8 mouse cellular contexts compared by ENCODE assay signal in genomic region chr7:19664955-19665841, GRCm38 (mm10). TPM values are rescaled to one million over a fixed set of nuclear protein-coding genes. Genes with fewer than 3 reads are reported as not detected.
DNase-seq lines count a peak whose midpoint lies in the region; ATAC-seq lines count a peak whose summit lies in the region.

Gene Clptm1, minus strand, starts transcription at chr7:19665033.

- H3K9me3 ChIP-seq in hindbrain, embryonic 16.5 days (ENCODE audit: control insufficient read depth, low read length): no peaks in the 10 kb centered on the region

- peaks cover 19% of the 10 kb centered on the region for H3K4me1 ChIP-seq in hindbrain, embryonic 16.5 days (ENCODE audit: control insufficient read depth, insufficient read depth, low read depth, low read length)

- H3K27ac ChIP-seq in hindbrain, embryonic 16.5 days (ENCODE audit: low read depth, low read length): peak within 1 kb of the TSS; percentile 88
- peak within 1 kb of the TSS; percentile 96 for H3K27ac ChIP-seq in macrophage

- WGBS in hindbrain, embryonic 16.5 days: under 1% methylated on average over 63 of the region's 63 CpGs
- under 1% methylated on average over 63 of the region's 63 CpGs for WGBS in macrophage (ENCODE audit: missing documents)

- H3K79me2 ChIP-seq in macrophage (ENCODE audit: inconsistent target): peaks cover 46% of the 10 kb centered on the region

- DNase-seq in WW6 (ENCODE audit: low read depth, low spot score): peak; percentile 85
- DNase-seq in cerebellum, postnatal 4 days (ENCODE audit: low spot score in 2 of 2): peak; percentile 94 to 97
- peak; percentile 98 for DNase-seq in gastrocnemius, adult 18-20 months (ENCODE audit: low spot score)
- peak; percentile 97 to 99 for DNase-seq in left cerebral cortex, adult 18-20 months (ENCODE audit: low spot score in 2 of 2)
- peak; percentile 97 for DNase-seq in right cerebral cortex, adult 18-20 months
- peak; percentile 93 for DNase-seq in urinary bladder, postnatal 10 days (ENCODE audit: low spot score)

- H3K27me3 ChIP-seq in hindbrain, embryonic 16.5 days (replicated peaks; ENCODE audit: control insufficient read depth, insufficient read depth, low read length): no peaks in the 10 kb centered on the region

- peak within 1 kb of the TSS; percentile 96 for H3K9ac ChIP-seq in hindbrain, embryonic 16.5 days (ENCODE audit: low read depth, low read length)

- H3K4me2 ChIP-seq in hindbrain, embryonic 16.5 days (ENCODE audit: low read length): peak within 1 kb of the TSS; percentile 86

- no peaks in the 10 kb centered on the region for H3K36me3 ChIP-seq in hindbrain, embryonic 16.5 days (ENCODE audit: control insufficient read depth, insufficient read depth, low read length)
- no peaks in the 10 kb centered on the region; the same call in 1 of the 2 replicates for H3K36me3 ChIP-seq in macrophage (ENCODE audit: inconsistent target)

- ATAC-seq in hindbrain, embryonic 16.5 days: peak; percentile 81

- peak within 1 kb of the TSS; percentile 95 for H3K4me3 ChIP-seq in hindbrain, embryonic 16.5 days (ENCODE audit: low read length)
- peak within 1 kb of the TSS; percentile 89 for H3K4me3 ChIP-seq in macrophage (ENCODE audit: inconsistent target)

RNA-seq across cellular contexts. Expression of gene Clptm1, which starts in this region (rescaled TPM):
- total RNA-seq in gastrocnemius, adult 18-20 months (2021): 10 to 100 TPM; 46.8 to 47.3 TPM
- polyA plus RNA-seq in hindbrain, embryonic 16.5 days (2015; fragmentation: Nextera tagmentation; extraction: Ambion mirVana): 138 and 140 TPM in 2 replicates
- total RNA-seq in left cerebral cortex, adult 18-20 months (2021): 100 to 1,000 TPM; 151 to 152 TPM
- 10 to 100 TPM; 18.3 to 69.4 (median 43.8) TPM for total RNA-seq in macrophage (2018; cell fraction: chromatin; rRNA removed)
- total RNA-seq in macrophage (2018; cell fraction: cytosol; rRNA removed): 100 to 1,000 TPM in 19 of 26 experiments, 10 to 100 TPM in 7; 75.5 to 147 (median 110) TPM
- total RNA-seq in macrophage (2018; cell fraction: nucleus; rRNA removed): 100 to 1,000 TPM in 10 of 26 experiments, 10 to 100 TPM in 16; 49.4 to 161 (median 93.3) TPM
- 90.5 to 113 TPM (median 108 TPM) in 3 replicates for polyA plus RNA-seq in macrophage (2018)

Comparison
In these comparisons a context has a peak if more than half of its experiments do, and no peak if none do; other contexts are left out.
1. Peak in every context shown above with its lines: DNase-seq, ATAC-seq, H3K4me3 ChIP-seq and H3K27ac ChIP-seq.